Mouse (Mus musculus) spleen, postnatal 14 days (tissue): ENCODE measurements around the gene Wiz.

Experiments used
- DNase-seq, 2 experiments: peaks; one replicate each; pipeline ENCODE4 v3.0.0; 2021 to 2022; ENCODE audit warnings: low spot score in 2 of 2

Gene Wiz

GRCm38 (mm10) chr17:32378786-32379185 lies 10.5 kb downstream of the Wiz start:
- no peak for DNase-seq

- DNase-seq, result no peak
Measured at GRCm38 (mm10) chr17:32377137-32377536, 12.1 kb downstream of the Wiz start.

- DNase-seq, result no peak
Measured at GRCm38 (mm10) chr17:32376475-32376874, 12.8 kb downstream of the Wiz start.

GRCm38 (mm10) chr17:32368991-32369578 lies 20.2 kb downstream of the Wiz start:
- no peak for DNase-seq

- no peak for DNase-seq
Measured at GRCm38 (mm10) chr17:32367706-32368105, 21.5 kb downstream of the Wiz start.

- DNase-seq, result no peak
Measured at GRCm38 (mm10) chr17:32365296-32365695, 23.9 kb downstream of the Wiz start.

GRCm38 (mm10) chr17:32364850-32365249 lies 24.4 kb downstream of the Wiz start:
- DNase-seq, result no peak

- DNase-seq, result peak; percentile 74 to 82
Measured at GRCm38 (mm10) chr17:32364331-32364730, 24.9 kb downstream of the Wiz start.

- no peak for DNase-seq
Measured at GRCm38 (mm10) chr17:32363821-32364301, 25.4 kb downstream of the Wiz start.

GRCm38 (mm10) chr17:32362686-32363085 lies 26.6 kb downstream of the Wiz start:
- no peak for DNase-seq

- DNase-seq, result no peak
Measured at GRCm38 (mm10) chr17:32359928-32360327, 29.3 kb downstream of the Wiz start.

GRCm38 (mm10) chr17:32358943-32359340 lies 30.3 kb downstream of the Wiz start:
- DNase-seq, result no peak

- no peak for DNase-seq
Measured at GRCm38 (mm10) chr17:32358192-32358942, 30.9 kb downstream of the Wiz start.

- no peak for DNase-seq
Measured at GRCm38 (mm10) chr17:32356766-32357760, 32.2 kb downstream of the Wiz start.

GRCm38 (mm10) chr17:32356281-32356680 lies 33.0 kb downstream of the Wiz start:
- no peak for DNase-seq

GRCm38 (mm10) chr17:32355031-32355430 lies 34.2 kb downstream of the Wiz start:
- DNase-seq, result no peak

- no peak for DNase-seq
Measured at GRCm38 (mm10) chr17:32354211-32354610, 35.0 kb downstream of the Wiz start.

GRCm38 (mm10) chr17:32353696-32354095 lies 35.5 kb downstream of the Wiz start:
- no peak for DNase-seq

GRCm38 (mm10) chr17:32351726-32352125 lies 37.5 kb downstream of the Wiz start:
- DNase-seq, result no peak

- DNase-seq, result no peak
Measured at GRCm38 (mm10) chr17:32351269-32351668, 38.0 kb downstream of the Wiz start.

GRCm38 (mm10) chr17:32350382-32350983 lies 38.8 kb downstream of the Wiz start, which contains the start of gene Akap8l:
Gene Akap8l (minus strand): TSS chr17:32350607.
- peak; percentile 84 to 87 for DNase-seq
